Mouse (Mus musculus): Measurements from ENCODE around the gene Zfp106. TPM values are rescaled to one million over a fixed set of nuclear protein-coding genes. Genes with fewer than 3 reads are reported as not detected.

Zfp106 gene
- 58.4 and 96.8 TPM in 2 replicates for polyA plus RNA-seq (2012)

DNA sequence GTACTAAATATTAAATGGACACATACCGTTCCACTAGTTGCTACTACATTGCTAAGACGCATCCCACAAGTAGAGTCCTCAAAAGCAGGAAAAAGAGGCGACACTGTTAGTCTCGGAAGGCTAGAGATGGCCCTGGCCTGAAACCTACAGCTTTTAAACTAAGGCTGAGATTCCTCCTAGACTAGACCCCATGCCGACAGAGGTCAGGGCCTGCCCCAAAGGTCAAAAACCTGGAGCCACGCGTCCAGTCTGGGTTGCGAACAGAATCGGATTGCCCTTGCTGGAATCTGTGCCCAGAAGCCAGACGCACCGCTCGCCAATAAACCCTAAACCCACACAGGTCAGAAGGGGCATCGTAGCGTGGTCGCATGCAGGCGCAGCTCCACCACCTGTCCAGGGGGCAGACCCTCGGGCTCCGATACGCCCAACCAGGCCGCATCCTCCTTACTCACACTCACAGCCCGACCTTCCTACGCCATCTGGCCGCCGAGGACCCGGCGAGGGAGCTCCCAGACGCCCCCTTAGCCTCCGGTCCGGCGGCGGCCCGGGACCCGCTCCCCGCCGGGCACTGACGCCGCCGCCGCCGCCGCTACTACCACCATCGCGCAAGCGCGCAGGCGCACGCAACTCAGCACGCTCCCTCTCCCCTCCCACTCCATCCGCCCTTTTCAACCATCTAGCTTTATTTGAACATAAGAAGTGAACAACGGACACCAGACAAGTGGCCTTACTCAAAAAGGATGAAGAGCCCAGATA, at the start of gene Zfp106:
Gene Zfp106, minus strand, starts transcription at position 609 of the 756 bp plus-strand sequence.
- TF ChIP-seq GATA1 (IDR thresholded peaks at IDR 0.05; ENCODE audit: low read length): no peak

DNA sequence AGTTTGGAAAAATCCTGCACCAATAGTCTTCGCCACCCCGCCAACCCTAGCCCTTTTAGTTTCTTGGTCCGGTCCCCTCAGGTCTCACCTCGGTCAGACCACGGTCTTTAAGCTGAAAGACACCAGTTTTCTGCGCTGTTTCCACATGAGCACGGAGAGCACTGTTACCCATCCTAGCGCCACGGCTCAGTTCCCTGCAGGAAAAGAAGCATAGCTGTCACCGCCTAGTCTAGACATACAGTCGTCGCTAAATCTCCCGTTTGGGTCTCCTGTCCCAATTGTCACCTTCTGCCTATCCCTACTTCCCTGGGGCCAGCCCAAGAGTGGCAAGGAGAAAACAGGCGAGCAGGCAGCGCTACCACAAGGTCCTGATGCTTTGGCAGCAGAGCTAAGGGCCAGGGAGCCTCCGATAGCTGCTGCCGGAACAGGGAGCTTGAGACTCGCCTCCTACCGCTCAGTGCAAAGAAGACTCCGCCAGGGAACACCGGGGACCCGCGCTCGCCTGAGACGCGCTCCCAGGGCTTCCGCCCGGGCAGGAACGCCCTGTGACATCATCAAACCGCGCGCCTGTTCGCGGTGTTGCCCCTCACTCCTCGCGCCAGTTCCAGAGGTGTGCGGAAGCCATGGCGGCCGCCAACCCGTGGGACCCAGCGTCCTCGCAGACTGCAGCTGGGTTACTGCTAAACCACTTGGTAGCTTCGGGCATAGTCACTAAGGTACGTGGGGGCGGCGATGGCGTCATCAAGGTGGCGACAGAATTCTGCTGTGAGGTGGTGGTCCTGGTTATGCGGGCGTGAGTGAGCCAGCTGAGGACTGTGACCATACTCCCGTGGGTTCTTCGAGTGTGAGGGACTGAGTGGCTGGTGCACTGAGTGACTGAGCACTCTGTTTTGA, 45.4 kb upstream of the Zfp106 start, which contains the start of the genes Haus2 and Lrrc57:
Gene Haus2, plus strand, starts transcription at position 554 of the 894 bp plus-strand sequence.
Gene Lrrc57, minus strand, starts transcription at position 691 of the 894 bp plus-strand sequence.
- TF ChIP-seq GATA1 (IDR thresholded peaks at IDR 0.05; ENCODE audit: low read length): no peak

DNA sequence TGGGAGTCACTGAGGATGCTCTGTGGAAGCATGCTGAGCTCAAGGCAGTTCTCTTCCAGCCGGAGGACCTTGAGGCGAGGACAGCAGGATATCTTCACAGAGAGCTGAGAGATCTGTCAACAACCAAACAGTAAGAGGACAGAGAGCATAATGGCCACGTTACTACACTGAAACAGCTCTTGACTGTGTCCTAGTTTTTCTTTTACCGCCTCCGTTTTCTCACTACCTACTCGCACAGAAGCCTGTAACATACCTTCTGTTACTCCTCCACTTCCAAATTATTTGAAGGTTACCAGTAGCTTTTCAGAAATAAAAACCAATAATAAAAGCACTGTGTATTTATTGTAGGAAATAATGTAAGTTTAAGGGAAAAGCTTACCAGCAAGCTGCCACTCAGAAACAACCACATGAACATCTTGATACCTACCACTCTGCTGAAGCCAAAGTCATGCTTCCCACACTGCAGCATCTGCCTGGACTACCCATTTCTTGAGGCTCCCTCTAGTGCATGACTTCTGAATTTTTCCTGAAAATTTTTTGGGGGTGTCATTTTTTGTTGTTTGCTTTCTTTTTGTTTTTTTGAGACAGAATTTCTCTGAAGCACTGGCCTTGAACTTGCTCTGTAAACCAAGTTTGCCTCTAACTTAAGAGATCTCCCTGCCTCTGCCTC, 42.5 kb upstream of the Zfp106 start:
- no peak for TF ChIP-seq GATA1 (IDR thresholded peaks at IDR 0.05; ENCODE audit: low read length)

- TF ChIP-seq GATA1 (IDR thresholded peaks at IDR 0.05; ENCODE audit: low read length): no peak
Measured at GRCm38 (mm10) chr2:120599506-120599905, 35.9 kb upstream of the Zfp106 start.

DNA sequence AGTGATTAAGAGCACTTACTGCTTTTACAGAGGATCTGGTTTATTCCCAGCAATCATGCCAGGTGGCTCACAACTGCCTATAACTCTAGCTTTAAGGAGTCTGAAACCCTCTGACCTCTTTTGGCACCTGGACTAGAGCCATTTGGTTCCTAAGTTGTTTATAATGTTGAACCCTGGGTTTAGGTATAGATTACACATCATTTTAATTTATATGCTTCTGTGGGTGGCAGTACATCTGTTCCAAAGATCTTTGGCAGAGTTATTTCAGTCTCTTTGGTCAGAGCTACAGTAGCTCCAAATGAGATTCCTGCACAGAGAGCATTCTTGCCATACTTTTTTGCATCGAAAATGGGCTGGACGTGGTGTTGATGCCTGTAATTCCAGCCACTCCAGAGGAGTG, 34.1 kb upstream of the Zfp106 start:
- TF ChIP-seq GATA1 (IDR thresholded peaks at IDR 0.05; ENCODE audit: low read length): no peak

GRCm38 (mm10) chr2:120592227-120592626, 28.6 kb upstream of the Zfp106 start:
- no peak for TF ChIP-seq GATA1 (IDR thresholded peaks at IDR 0.05; ENCODE audit: low read length)

- TF ChIP-seq GATA1 (IDR thresholded peaks at IDR 0.05; ENCODE audit: low read length): no peak
Measured at GRCm38 (mm10) chr2:120589759-120590158, 26.1 kb upstream of the Zfp106 start.

GRCm38 (mm10) chr2:120578286-120578685, 14.6 kb upstream of the Zfp106 start:
- no peak for TF ChIP-seq GATA1 (IDR thresholded peaks at IDR 0.05; ENCODE audit: low read length)

DNA sequence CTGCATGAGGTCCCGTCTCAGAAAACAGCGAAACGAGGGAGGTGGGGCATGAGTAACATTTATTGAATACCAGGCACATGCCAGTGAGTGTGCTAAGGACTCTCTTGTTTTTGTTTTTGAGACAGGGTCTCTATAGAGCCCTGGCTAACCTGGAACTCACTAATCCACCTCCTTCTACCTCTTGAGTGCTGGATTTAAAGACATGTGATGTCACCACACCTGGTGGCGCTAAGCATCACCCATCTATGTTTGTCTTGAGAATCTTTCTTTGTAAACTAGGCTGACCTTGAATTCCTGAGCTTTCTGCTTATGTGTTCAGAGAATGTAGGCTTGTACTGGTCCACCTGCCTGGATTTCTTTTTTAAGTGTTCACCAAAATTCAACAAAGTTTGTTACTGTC, 14.2 kb upstream of the Zfp106 start:
- TF ChIP-seq GATA1 (IDR thresholded peaks at IDR 0.05; ENCODE audit: low read length): no peak

- TF ChIP-seq GATA1 (IDR thresholded peaks at IDR 0.05; ENCODE audit: low read length): peak; percentile 68
Measured at GRCm38 (mm10) chr2:120575978-120576377, 12.3 kb upstream of the Zfp106 start.

DNA sequence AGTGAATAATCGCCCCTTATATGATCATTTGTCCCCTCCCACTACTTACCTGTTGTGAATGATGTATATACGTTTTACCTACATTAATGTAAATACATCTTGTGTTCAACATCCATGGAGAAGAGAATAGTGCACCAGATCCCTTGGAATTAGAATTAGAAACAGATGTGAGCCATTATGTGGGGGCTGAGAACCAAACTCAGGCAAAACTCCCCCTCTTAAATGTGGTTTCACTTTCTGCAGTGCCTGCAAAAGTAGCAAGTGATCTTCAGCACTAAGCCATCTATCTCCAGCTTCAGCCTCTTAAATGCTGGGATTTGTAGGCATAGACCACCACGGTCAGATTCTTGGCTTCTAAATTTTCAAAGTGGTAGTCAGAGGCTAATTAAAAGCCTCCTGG, 11.5 kb upstream of the Zfp106 start:
- no peak for TF ChIP-seq GATA1 (IDR thresholded peaks at IDR 0.05; ENCODE audit: low read length)

GRCm38 (mm10) chr2:120571081-120571480, 7.4 kb upstream of the Zfp106 start:
- TF ChIP-seq GATA1 (IDR thresholded peaks at IDR 0.05; ENCODE audit: low read length): no peak

DNA sequence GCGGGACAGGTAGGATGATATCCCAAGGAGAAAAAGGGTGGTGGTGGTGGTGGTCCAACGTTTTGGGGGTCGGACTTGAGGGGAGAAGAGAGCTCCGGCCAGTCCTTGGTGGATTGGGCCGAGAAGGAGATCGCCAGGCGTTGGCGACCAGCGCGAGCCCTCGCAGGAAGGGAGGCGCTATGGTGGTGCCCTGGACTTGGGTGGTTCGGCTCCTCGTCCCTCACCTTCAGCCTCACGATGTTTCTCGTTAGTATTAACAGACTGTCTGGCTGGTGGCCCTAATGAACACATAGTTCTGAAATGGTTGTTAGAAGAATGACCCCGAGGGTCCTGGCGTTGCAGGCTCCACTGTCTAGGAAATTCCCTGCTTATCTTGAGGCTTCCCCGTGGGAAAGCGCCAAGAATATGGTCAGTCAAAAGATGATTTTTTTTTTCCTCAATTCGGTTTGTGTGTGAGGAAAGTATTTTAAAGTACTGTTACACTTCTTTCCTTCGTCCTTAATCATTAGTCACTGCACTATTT, 4.2 kb upstream of the Zfp106 start:
- TF ChIP-seq GATA1 (IDR thresholded peaks at IDR 0.05; ENCODE audit: low read length): no peak

GRCm38 (mm10) chr2:120566886-120567797, 3.5 kb upstream of the Zfp106 start, which contains the start of gene Snap23:
Gene Snap23, plus strand, starts transcription at chr2:120567671.
- no peak for TF ChIP-seq GATA1 (IDR thresholded peaks at IDR 0.05; ENCODE audit: low read length)

Data from G1E-ER4 (cell line).